Mouse (Mus musculus) olfactory bulb, adult 2 months (tissue): ENCODE results near the gene Cpeb2.

ENCODE experiments used
- CTCF ChIP-seq: fragments of 200-500 bp; IDR thresholded peaks from 2 replicates; pipeline ENCODE4 v1.5.1; 2012; ENCODE audit warnings: low read depth, mild to moderate bottlenecking, low read length, moderate library complexity; ENCODE audit not compliant: insufficient read depth
- POLR2A ChIP-seq: fragments of 200-500 bp; IDR thresholded peaks from 2 replicates; pipeline ENCODE4 v1.6.1; 2012; ENCODE audit warnings: mild to moderate bottlenecking, low read depth, low read length, moderate library complexity; ENCODE audit not compliant: insufficient read depth

GRCm38 (mm10) chr5:43234321-43235185, 1.6 kb downstream of the Cpeb2 start:
- no peak for TF ChIP-seq CTCF
- no peak for TF ChIP-seq POLR2A
